Mouse (Mus musculus) heart, embryonic 11.5 days (tissue): ENCODE data around the gene Ccdc13. TPM values are rescaled to one million over a fixed set of nuclear protein-coding genes. Genes with fewer than 3 reads are reported as not detected.

Experiments used
- ATAC-seq: fragments of 200-750 bp; cut with Nextera tagmentation; replicated peaks from 2 replicates; pipeline ENCODE4 v1.8.0; 2017; ENCODE audit warnings: moderate library complexity; ENCODE audit not compliant: insufficient number of reproducible peaks, low FRiP score, low TSS enrichment
- H3K27ac ChIP-seq: fragments of 300-500 bp; sonication (generic); 2 replicates; pipeline ENCODE4 v1.5.1; 2014; ENCODE audit warnings: mild to moderate bottlenecking, low read depth, low read length
- H3K27me3 ChIP-seq: fragments of 300-500 bp; sonication (generic); 2 replicates; pipeline ENCODE4 v1.6.1; 2014; ENCODE audit warnings: mild to moderate bottlenecking, low read length, mixed read lengths; ENCODE audit not compliant: control insufficient read depth, insufficient read depth
- H3K36me3 ChIP-seq: fragments of 300-500 bp; sonication (generic); 2 replicates; pipeline ENCODE4 v1.6.1; 2014; ENCODE audit warnings: mild to moderate bottlenecking, low read length, moderate library complexity, mixed read lengths; ENCODE audit not compliant: control insufficient read depth, insufficient read depth
- H3K4me1 ChIP-seq: fragments of 300-500 bp; sonication (generic); 2 replicates; pipeline ENCODE4 v1.6.1; 2014; ENCODE audit warnings: low read length; ENCODE audit not compliant: control insufficient read depth, insufficient read depth
- H3K4me2 ChIP-seq: fragments of 300-500 bp; sonication (generic); 2 replicates; pipeline ENCODE4 v1.6.1; 2014; ENCODE audit warnings: mild to moderate bottlenecking, moderate library complexity
- H3K4me3 ChIP-seq: fragments of 300-500 bp; sonication (generic); 2 replicates; pipeline ENCODE4 v1.5.1; 2014; ENCODE audit warnings: low read depth, low read length
- H3K9ac ChIP-seq: fragments of 300-500 bp; sonication (generic); 2 replicates; pipeline ENCODE4 v1.6.1; 2014; ENCODE audit warnings: mild to moderate bottlenecking, low read depth, low read length, moderate library complexity
- H3K9me3 ChIP-seq: fragments of 300-500 bp; sonication (generic); replicated peaks from 2 replicates; pipeline ENCODE4 v1.6.1; 2016; ENCODE audit warnings: low read length; ENCODE audit not compliant: control insufficient read depth
- WGBS: fragments of 180-500 bp; shearing (Covaris S2); extraction: QIAGEN DNeasy Blood & Tissue Kit; methylation state at CpG from one replicate; pipeline ENCODE4 v1.1.7; 2014; ENCODE audit not compliant: insufficient replicate concordance; 5-methylcytosine and 5-hydroxymethylcytosine counted together
- polyA plus RNA-seq: library from polyadenylated mRNA; unstranded; fragments of >200 nt; fragmentation: Nextera tagmentation; extraction: Ambion mirVana; gene quantifications from 2 replicates; pipeline ENCODE4 v1.2.1, GENCODE M21; 2014

The Ccdc13 gene
- polyA plus RNA-seq = 0.23 TPM in 1 of 2 replicates, not detected in the other

DNA sequence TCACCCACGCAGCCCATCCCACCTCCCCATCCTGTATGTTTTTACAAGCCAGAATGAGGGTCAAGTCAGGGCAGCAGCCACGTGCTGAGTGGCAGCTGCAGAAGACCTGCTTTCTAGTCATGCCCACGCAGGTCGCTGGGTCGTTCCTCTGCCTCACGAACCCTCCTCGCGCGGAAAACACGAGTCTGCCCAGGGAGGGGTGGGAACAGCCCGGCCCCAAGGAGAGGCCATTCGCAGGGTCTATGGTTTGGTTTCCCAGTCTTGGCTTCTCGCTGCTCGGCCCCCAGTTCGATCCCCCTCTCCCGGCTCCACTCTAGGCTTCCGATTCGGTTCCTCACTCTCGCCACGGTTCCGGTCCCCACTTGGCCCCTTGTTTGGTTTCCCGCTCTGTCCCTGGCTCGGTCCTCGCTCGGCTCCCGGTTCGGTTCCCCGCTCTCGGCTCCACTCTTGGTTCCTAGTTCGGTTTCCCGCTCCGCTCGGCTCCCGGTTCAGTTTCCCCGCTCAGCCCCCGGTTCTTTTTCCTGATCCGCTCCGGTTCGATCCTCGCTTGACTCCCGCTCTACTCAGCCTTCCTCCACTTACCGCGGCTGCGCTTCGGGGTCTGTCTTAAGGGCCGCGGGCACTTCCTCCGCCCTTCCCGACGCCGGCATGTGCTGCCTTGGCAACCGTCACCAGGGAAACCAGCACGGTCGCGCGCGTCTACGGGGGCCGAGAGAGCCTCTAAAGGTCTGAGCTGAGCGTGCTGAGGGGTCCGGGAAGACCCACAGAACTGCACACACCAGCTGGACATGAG, at the start of gene Ccdc13:
Ccdc13 (minus strand) TSS at position 633 of the 793 bp plus-strand sequence.
- Histone ChIP-seq H3K36me3 (no peaks in the 10 kb centered on the region), H3K4me2 (peak within 1 kb of the TSS; percentile 74), H3K4me3 (peak within 1 kb of the TSS; percentile 44), H3K9ac (peak within 1 kb of the TSS; percentile 39), H3K4me1 (peaks cover 3% of the 10 kb centered on the region; the same call in 1 of the 2 replicates), H3K27ac (no peak within 1 kb of the TSS), H3K9me3 (0 out of 2 replicates have a peak, but pooled peaks cover 2% of the 10 kb centered on the region), H3K27me3 (no peaks in the 10 kb centered on the region)
- ATAC-seq = peak; percentile 58; the same call in 1 of the 2 replicates
- WGBS = 6% methylated on average over 61 of the region's 61 CpGs

DNA sequence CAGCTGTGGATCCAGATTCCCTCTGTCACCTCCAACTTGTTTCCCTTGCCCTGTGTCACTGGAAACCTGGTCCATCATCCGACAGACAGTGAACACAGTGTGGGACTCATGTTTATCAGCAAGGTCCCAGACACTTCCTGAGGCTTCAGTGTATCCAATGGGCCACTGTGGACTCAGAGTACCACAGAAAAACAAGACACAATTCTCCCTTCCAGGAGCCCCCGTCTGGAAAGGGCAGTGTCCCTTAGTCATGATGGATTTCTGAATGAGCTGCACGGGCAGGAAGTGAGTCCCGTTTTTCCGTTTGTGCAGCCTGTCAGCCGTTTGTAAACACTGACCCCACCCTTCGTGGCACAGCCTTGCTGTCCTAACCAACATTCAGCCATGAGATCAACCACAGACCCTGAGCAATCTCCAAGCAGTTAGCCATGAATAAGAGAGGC, 42.8 kb upstream of the Ccdc13 start:
- 45% methylated on average over 7 of the region's 7 CpGs for WGBS
- Histone ChIP-seq H3K27me3 (no peaks in the 10 kb centered on the region), H3K4me3 (no peak overlapping the region), H3K27ac (0 out of 2 replicates have a peak overlapping the region, but pooled peaks have one; percentile 2), H3K9me3 (no peaks in the 10 kb centered on the region), H3K36me3 (no peaks in the 10 kb centered on the region), H3K4me1 (no peaks in the 10 kb centered on the region), H3K4me2 (no peak overlapping the region), H3K9ac (no peak overlapping the region)
- no peak for ATAC-seq

DNA sequence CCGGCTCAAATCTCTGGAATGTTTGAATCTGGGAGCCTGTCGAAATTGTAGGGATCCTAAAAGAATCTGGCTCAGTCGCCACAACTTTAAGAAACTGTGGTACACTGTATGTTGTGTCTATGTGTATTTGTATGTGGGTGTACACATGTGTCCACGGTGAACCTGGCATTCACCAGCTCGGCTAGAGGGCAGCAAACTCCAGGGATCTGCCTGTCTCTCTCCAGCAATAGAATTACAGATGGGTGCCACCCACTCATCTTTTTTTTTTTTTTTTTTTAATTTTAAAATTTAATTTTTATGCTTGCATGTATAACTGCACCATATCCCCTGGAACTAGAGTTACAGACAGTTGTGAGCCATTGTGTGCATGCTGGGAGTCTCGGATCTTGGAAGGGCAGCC, 42.0 kb upstream of the Ccdc13 start:
- Histone ChIP-seq H3K4me1 (no peaks in the 10 kb centered on the region), H3K9ac (no peak overlapping the region), H3K4me2 (no peak overlapping the region), H3K4me3 (no peak overlapping the region), H3K27me3 (no peaks in the 10 kb centered on the region), H3K36me3 (no peaks in the 10 kb centered on the region), H3K9me3 (no peaks in the 10 kb centered on the region), H3K27ac (no peak overlapping the region)
- WGBS = 73% methylated on average over 6 of the region's 6 CpGs
- ATAC-seq = no peak

DNA sequence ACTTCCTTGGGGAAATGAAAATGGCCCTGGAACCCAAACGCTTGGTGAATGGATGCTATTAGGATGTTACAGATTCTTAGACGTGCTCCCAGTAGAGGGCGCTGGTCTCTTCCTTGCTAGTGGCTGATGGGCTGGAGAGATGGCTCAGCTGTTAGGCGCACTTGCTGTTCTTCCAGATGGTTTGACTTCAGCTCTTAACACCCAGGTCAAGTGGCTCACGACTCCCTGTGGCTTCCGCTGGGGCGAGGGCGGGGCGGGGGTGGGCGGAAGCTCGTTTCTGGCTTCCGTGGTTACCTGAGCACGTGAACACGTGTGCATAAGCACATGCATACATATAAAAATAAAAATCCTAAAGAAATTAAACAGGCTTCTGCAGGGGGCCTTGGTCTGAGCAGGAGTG, 41.6 kb upstream of the Ccdc13 start:
- WGBS = 22% methylated on average over 14 of the region's 14 CpGs
- Histone ChIP-seq H3K4me3 (no peak overlapping the region), H3K9ac (no peak overlapping the region), H3K36me3 (no peaks in the 10 kb centered on the region), H3K27me3 (no peaks in the 10 kb centered on the region), H3K9me3 (no peaks in the 10 kb centered on the region), H3K4me1 (no peaks in the 10 kb centered on the region), H3K4me2 (peak overlapping the region; percentile 31; the same call in 1 of the 2 replicates), H3K27ac (no peak overlapping the region)
- ATAC-seq = no peak

GRCm38 (mm10) chr9:121877052-121877740, 37.9 kb upstream of the Ccdc13 start:
- H3K9me3 ChIP-seq = no peaks in the 10 kb centered on the region
- ATAC-seq = no peak
- H3K4me3 ChIP-seq = no peak overlapping the region
- H3K4me1 ChIP-seq = no peaks in the 10 kb centered on the region
- no peaks in the 10 kb centered on the region for H3K27me3 ChIP-seq
- no peaks in the 10 kb centered on the region for H3K36me3 ChIP-seq
- 23% methylated on average over 3 of the region's 3 CpGs for WGBS
- no peak overlapping the region for H3K4me2 ChIP-seq
- no peak overlapping the region for H3K9ac ChIP-seq
- no peak overlapping the region for H3K27ac ChIP-seq

DNA sequence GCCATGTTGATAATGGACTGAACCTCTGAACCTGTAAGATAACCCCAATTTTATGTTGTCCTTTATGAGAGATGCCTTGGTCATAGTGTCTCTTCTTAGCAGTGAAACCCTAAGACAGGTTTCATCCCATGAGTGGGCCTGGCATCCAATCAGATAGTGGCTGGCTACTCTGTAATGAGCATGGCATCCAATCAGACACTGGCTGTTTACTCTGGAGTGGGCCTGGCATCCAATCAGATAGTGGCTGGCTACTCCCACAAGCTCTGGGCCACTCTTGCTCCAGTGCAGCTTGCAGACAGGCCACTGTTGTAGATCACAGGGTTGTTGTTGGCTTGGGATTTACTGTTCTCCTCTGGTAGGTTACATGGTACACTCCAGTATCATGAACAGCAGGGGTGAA, 34.3 kb upstream of the Ccdc13 start:
- no peak overlapping the region for H3K4me2 ChIP-seq
- no peaks in the 10 kb centered on the region for H3K27me3 ChIP-seq
- H3K9ac ChIP-seq = no peak overlapping the region
- H3K27ac ChIP-seq = no peak overlapping the region
- no peak for ATAC-seq
- H3K9me3 ChIP-seq = no peaks in the 10 kb centered on the region
- no peak overlapping the region for H3K4me3 ChIP-seq
- no peaks in the 10 kb centered on the region for H3K36me3 ChIP-seq
- H3K4me1 ChIP-seq = no peaks in the 10 kb centered on the region

- Histone ChIP-seq H3K9ac (no peak overlapping the region), H3K27ac (no peak overlapping the region), H3K9me3 (no peaks in the 10 kb centered on the region), H3K4me3 (no peak overlapping the region), H3K4me2 (no peak overlapping the region), H3K4me1 (no peaks in the 10 kb centered on the region), H3K36me3 (no peaks in the 10 kb centered on the region), H3K27me3 (no peaks in the 10 kb centered on the region)
- no peak for ATAC-seq
- 76% methylated on average over 2 of the region's 2 CpGs for WGBS
Observed at GRCm38 (mm10) chr9:121872062-121872683, 32.9 kb upstream of the Ccdc13 start.

DNA sequence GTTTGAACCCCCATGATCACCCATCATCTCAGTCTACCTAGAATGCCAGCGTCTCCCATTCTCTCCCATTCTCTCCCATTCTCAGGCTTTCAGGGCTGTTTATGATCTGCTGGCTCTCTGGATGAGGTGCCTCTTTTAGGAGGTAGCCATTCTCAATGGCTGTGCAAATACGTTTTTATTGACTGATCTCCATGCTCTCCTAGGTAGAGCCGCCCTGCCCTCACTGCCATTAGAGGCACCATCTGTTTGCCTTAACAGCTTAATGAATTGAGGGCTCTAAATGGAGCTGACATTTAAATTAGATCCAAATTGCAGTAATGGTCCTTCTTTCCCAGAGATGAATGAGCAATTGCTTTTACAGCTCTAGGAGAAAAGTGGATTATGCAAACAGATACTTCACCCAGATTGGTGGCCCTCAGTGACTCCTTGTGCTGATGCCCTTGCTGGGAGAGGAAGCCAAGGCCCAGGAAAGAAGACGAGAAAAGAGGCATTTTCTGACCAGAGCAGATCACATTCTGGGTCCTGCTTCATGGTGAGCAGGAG, 30.8 kb upstream of the Ccdc13 start:
- Histone ChIP-seq H3K4me1 (no peaks in the 10 kb centered on the region), H3K9ac (no peak overlapping the region), H3K36me3 (no peaks in the 10 kb centered on the region), H3K4me2 (no peak overlapping the region), H3K27ac (no peak overlapping the region), H3K27me3 (no peaks in the 10 kb centered on the region), H3K9me3 (no peaks in the 10 kb centered on the region), H3K4me3 (no peak overlapping the region)
- no peak for ATAC-seq
- 53% methylated on average over 4 of the region's 4 CpGs for WGBS
